Mouse (Mus musculus) adrenal gland, postnatal 10 days (tissue): Measurements from ENCODE around the gene Sf3b6. TPM values are rescaled to one million over a fixed set of nuclear protein-coding genes. Genes with fewer than 3 reads are reported as not detected.

Experiments
- total RNA-seq, 2 experiments: library from RNA; stranded (reverse); gene quantifications; 2 replicates each; pipeline ENCODE4 v1.2.3; 2021

The Sf3b6 gene
- total RNA-seq, 2 experiments from 2014 or later, result 87.9 to 101 TPM

Other genes with a start within 250 kb of the Sf3b6 start
- 10 to 100 TPM; 40.2 to 45.4 TPM for gene Itsn2, start 224.9 kb upstream of the Sf3b6 start, total RNA-seq
- gene Gm3625, start 224.6 kb upstream of the Sf3b6 start, total RNA-seq, result not detected
- under 1 TPM; 0.15 to 0.76 TPM for gene Fam228a, start 79.1 kb upstream of the Sf3b6 start, total RNA-seq
- 1 to 10 TPM; 2.5 to 3.9 TPM for gene Pfn4, start 48.5 kb upstream of the Sf3b6 start, total RNA-seq
- 10 to 100 TPM in 1 of 2 experiments, 1 to 10 TPM in 1; 8.6 to 17.3 TPM for gene Fam228b, start 48.3 kb upstream of the Sf3b6 start, total RNA-seq
- 10 to 100 TPM; 10.6 to 19.8 TPM for gene Fkbp1b, start 24.0 kb downstream of the Sf3b6 start, total RNA-seq
- gene Wdcp, start 25.8 kb downstream of the Sf3b6 start, total RNA-seq, result 10 to 100 TPM in 1 of 2 experiments, 1 to 10 TPM in 1; 9.5 to 11.4 TPM
- 1 to 10 TPM; 2.3 to 4.6 TPM for gene Mfsd2b, start 56.8 kb downstream of the Sf3b6 start, total RNA-seq
- gene Ubxn2a, start 90.2 kb downstream of the Sf3b6 start, total RNA-seq, result 10 to 100 TPM; 31.8 to 32.7 TPM
- gene Atad2b, start 99.8 kb downstream of the Sf3b6 start, total RNA-seq, result 10 to 100 TPM; 27.3 to 34.4 TPM